Mouse (Mus musculus) midbrain, embryonic 12.5 days (tissue): ENCODE results near the gene Syne3. TPM values are rescaled to one million over a fixed set of nuclear protein-coding genes. Genes with fewer than 3 reads are reported as not detected.

ENCODE experiments used
- ATAC-seq: fragments of 200-750 bp; cut with Nextera tagmentation; 2 replicates; pipeline ENCODE4 v1.8.0; 2017; ENCODE audit warnings: low read depth, moderate TSS enrichment, moderate library complexity; ENCODE audit not compliant: low FRiP score
- H3K27ac ChIP-seq: fragments of 300-500 bp; sonication (generic); replicated peaks from 2 replicates; pipeline ENCODE4 v1.5.1; 2016; ENCODE audit warnings: mild to moderate bottlenecking
- H3K27me3 ChIP-seq: fragments of 300-500 bp; sonication (generic); 2 replicates; pipeline ENCODE4 v1.6.1; 2016; ENCODE audit warnings: mild to moderate bottlenecking
- H3K36me3 ChIP-seq: fragments of 300-500 bp; sonication (generic); 2 replicates; pipeline ENCODE4 v1.6.1; 2016
- H3K4me1 ChIP-seq: fragments of 300-500 bp; sonication (generic); 2 replicates; pipeline ENCODE4 v1.6.1; 2016
- H3K4me2 ChIP-seq: fragments of 300-500 bp; sonication (generic); replicated peaks from 2 replicates; pipeline ENCODE4 v1.6.1; 2016; ENCODE audit warnings: mild to moderate bottlenecking, moderate library complexity
- H3K4me3 ChIP-seq: fragments of 300-500 bp; sonication (generic); 2 replicates; pipeline ENCODE4 v1.5.1; 2016; ENCODE audit warnings: mild to moderate bottlenecking
- H3K9ac ChIP-seq: fragments of 300-500 bp; sonication (generic); replicated peaks from 2 replicates; pipeline ENCODE4 v1.6.1; 2016; ENCODE audit warnings: mild to moderate bottlenecking, moderate library complexity
- H3K9me3 ChIP-seq: fragments of 300-500 bp; sonication (generic); 2 replicates; pipeline ENCODE4 v1.6.1; 2016; ENCODE audit warnings: mild to moderate bottlenecking
- WGBS: fragments of 180-500 bp; shearing (Covaris S2); methylation state at CpG from one replicate; pipeline ENCODE4 v1.1.7; 2016; 5-methylcytosine and 5-hydroxymethylcytosine counted together
- polyA plus RNA-seq: library from polyadenylated mRNA; unstranded; fragments of >200 nt; fragmentation: Nextera tagmentation; extraction: Ambion mirVana; gene quantifications from 2 replicates; pipeline ENCODE4 v1.2.1, GENCODE M21; 2016

Syne3 gene
- polyA plus RNA-seq, 1 experiment from 2014 or later, result 0.18 TPM

DNA sequence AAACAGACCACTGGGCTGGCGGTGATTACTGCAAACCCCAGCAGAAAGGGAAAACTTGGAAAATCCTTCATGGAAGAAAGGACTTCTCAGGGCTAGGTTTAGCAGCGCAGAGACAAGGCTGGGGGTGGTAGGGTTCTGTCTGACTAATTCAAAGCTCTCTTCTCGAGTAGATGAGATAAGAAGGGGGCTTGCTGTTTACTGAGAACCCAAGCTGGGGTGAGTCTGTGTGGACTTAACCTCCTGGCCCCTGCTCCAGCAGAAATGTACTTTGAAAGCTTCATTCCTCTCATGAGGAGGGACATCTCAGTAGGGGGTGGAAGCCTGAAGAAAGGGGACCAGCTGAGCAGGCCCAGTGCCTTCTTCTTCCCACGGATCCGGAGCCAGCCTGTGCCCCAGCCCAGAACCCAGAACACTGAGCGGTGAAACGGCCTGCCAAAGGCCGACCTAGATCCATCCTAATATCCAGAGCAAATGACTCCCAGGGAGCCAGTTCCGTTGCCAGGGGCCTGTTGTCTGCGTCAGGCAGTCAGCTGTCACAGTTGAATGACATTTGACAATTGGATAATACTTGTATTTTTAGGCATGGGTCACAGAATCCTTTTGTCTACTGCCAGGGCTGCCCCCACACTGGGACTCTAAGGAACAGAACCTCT is 97.2 kb downstream of the Syne3 start:
- Histone ChIP-seq H3K36me3 (no peaks in the 10 kb centered on the region), H3K4me2 (no peak overlapping the region), H3K4me3 (no peak overlapping the region), H3K27ac (no peak overlapping the region), H3K9ac (no peak overlapping the region), H3K9me3 (no peaks in the 10 kb centered on the region), H3K27me3 (peaks cover 25% of the 10 kb centered on the region), H3K4me1 (peaks cover 25% of the 10 kb centered on the region)
- no peak for ATAC-seq
- WGBS, result 13% methylated on average over 10 of the region's 10 CpGs

- Histone ChIP-seq H3K4me2 (no peak overlapping the region), H3K4me1 (peaks cover 25% of the 10 kb centered on the region), H3K36me3 (no peaks in the 10 kb centered on the region), H3K4me3 (no peak overlapping the region), H3K27me3 (peaks cover 41% of the 10 kb centered on the region), H3K9ac (no peak overlapping the region), H3K27ac (no peak overlapping the region), H3K9me3 (peaks cover 4% of the 10 kb centered on the region; the same call in 1 of the 2 replicates)
- 86% methylated on average over 4 of the region's 4 CpGs for WGBS
- ATAC-seq, result no peak
Measured at GRCm38 (mm10) chr12:104909750-104910149, 99.9 kb downstream of the Syne3 start.

DNA sequence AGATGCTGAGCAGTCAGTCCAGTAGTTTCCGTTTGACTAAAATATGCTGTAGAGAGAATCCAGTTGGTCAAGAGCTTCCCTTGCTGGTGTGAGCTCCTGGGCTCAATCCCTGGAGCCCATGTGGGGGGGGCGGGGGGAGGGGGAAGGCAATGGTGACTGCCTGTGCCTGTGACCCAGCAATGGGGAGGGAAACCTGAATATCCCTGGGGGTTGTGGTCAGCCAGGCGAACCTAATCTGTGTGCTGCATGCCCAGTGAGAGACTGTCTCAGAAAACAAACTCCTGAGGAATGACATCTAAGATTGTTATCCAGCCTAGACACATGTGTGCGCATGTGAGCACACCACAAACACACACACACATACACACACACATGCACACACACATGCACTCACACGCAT is 100.6 kb downstream of the Syne3 start:
- Histone ChIP-seq H3K27me3 (peaks cover 43% of the 10 kb centered on the region), H3K4me2 (no peak overlapping the region), H3K36me3 (no peaks in the 10 kb centered on the region), H3K9ac (no peak overlapping the region), H3K4me3 (no peak overlapping the region), H3K4me1 (peaks cover 25% of the 10 kb centered on the region), H3K27ac (no peak overlapping the region), H3K9me3 (peaks cover 4% of the 10 kb centered on the region; the same call in 1 of the 2 replicates)
- 36% methylated on average over 5 of the region's 5 CpGs for WGBS
- ATAC-seq, result no peak

GRCm38 (mm10) chr12:104908024-104908781 is 101.4 kb downstream of the Syne3 start:
- H3K9me3 ChIP-seq, result peaks cover 4% of the 10 kb centered on the region; the same call in 1 of the 2 replicates
- H3K9ac ChIP-seq, result no peak overlapping the region
- H3K36me3 ChIP-seq, result no peaks in the 10 kb centered on the region
- peak; percentile 14; the same call in 1 of the 2 replicates for ATAC-seq
- peaks cover 25% of the 10 kb centered on the region for H3K4me1 ChIP-seq
- H3K27me3 ChIP-seq, result peaks cover 36% of the 10 kb centered on the region
- H3K4me3 ChIP-seq, result no peak overlapping the region
- 3% methylated on average over 15 of the region's 15 CpGs for WGBS
- H3K4me2 ChIP-seq, result no peak overlapping the region
- peak overlapping the region; percentile 31 for H3K27ac ChIP-seq

DNA sequence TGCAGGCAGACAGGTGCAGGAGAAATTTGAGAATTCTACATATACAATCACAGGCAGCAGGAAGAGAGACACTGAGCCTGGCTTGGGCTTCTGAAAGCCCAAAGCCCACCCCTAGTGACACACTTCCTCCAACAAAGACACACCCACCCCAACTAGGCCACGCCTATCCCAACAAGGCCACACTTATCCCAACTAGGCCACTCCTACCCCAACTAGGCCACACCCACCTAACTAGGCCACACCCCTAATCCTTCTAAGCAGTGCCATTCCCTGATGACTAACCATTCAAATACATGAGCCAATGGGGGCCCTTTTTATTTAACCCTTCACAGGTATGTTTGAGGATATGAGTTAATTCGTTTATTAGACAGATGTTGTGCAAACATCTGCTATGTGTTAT is 102.5 kb downstream of the Syne3 start:
- ATAC-seq, result no peak
- WGBS, result 91% methylated on average over 2 of the region's 2 CpGs
- peaks cover 36% of the 10 kb centered on the region for H3K27me3 ChIP-seq
- no peak overlapping the region for H3K9ac ChIP-seq
- H3K9me3 ChIP-seq, result peaks cover 4% of the 10 kb centered on the region; the same call in 1 of the 2 replicates
- H3K4me2 ChIP-seq, result no peak overlapping the region
- no peak overlapping the region for H3K4me3 ChIP-seq
- no peak overlapping the region for H3K27ac ChIP-seq
- H3K4me1 ChIP-seq, result peaks cover 16% of the 10 kb centered on the region
- H3K36me3 ChIP-seq, result no peaks in the 10 kb centered on the region

DNA sequence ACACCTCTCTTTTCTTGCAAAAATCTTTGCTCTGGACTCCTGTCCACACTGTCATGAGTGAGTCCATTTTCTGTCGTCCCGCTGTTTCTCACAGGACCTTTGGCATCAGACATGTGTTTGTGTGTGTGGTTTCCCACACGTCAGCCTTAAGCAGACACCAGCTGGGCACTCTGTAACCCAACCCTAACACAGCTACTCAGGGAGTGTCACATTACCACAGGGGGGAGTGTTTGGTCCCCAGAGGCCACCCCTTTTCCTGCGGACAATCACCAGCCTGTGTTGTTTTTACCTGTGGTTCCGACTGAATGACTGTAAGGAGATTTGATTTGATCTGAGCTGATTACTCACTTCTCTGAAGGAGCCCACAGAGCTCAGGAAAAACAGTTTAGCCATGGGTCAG is 105.5 kb downstream of the Syne3 start:
- ATAC-seq, result no peak
- no peak overlapping the region for H3K9ac ChIP-seq
- no peak overlapping the region for H3K4me3 ChIP-seq
- peaks cover 25% of the 10 kb centered on the region for H3K4me1 ChIP-seq
- H3K27me3 ChIP-seq, result peaks cover 27% of the 10 kb centered on the region
- WGBS, result 35% methylated on average over 5 of the region's 5 CpGs
- H3K4me2 ChIP-seq, result no peak overlapping the region
- no peak overlapping the region for H3K27ac ChIP-seq
- no peaks in the 10 kb centered on the region for H3K36me3 ChIP-seq
- H3K9me3 ChIP-seq, result peaks cover 4% of the 10 kb centered on the region; the same call in 1 of the 2 replicates

- 80% methylated on average over 13 of the region's 13 CpGs for WGBS
- ATAC-seq, result no peak
- Histone ChIP-seq H3K4me2 (no peak overlapping the region), H3K4me3 (no peak overlapping the region), H3K4me1 (peaks cover 11% of the 10 kb centered on the region; the same call in 1 of the 2 replicates), H3K9ac (no peak overlapping the region), H3K36me3 (no peaks in the 10 kb centered on the region), H3K27me3 (peaks cover 32% of the 10 kb centered on the region), H3K9me3 (peaks cover 4% of the 10 kb centered on the region; the same call in 1 of the 2 replicates), H3K27ac (no peak overlapping the region)
Measured at GRCm38 (mm10) chr12:104902392-104903053, 107.1 kb downstream of the Syne3 start.

GRCm38 (mm10) chr12:104901320-104901719 is 108.3 kb downstream of the Syne3 start:
- peak overlapping the region; percentile 25 for H3K27ac ChIP-seq
- WGBS, result 30% methylated on average over 8 of the region's 8 CpGs
- H3K4me3 ChIP-seq, result no peak overlapping the region
- no peak overlapping the region for H3K9ac ChIP-seq
- H3K27me3 ChIP-seq, result peaks cover 28% of the 10 kb centered on the region
- H3K36me3 ChIP-seq, result no peaks in the 10 kb centered on the region
- ATAC-seq, result no peak
- peaks cover 21% of the 10 kb centered on the region for H3K4me1 ChIP-seq
- no peak overlapping the region for H3K4me2 ChIP-seq
- H3K9me3 ChIP-seq, result no peaks in the 10 kb centered on the region

GRCm38 (mm10) chr12:104899835-104900234 is 109.8 kb downstream of the Syne3 start:
- peaks cover 24% of the 10 kb centered on the region for H3K4me1 ChIP-seq
- ATAC-seq, result no peak
- H3K27ac ChIP-seq, result no peak overlapping the region
- 86% methylated on average over 3 of the region's 3 CpGs for WGBS
- no peak overlapping the region for H3K9ac ChIP-seq
- peaks cover 16% of the 10 kb centered on the region for H3K27me3 ChIP-seq
- no peak overlapping the region for H3K4me3 ChIP-seq
- H3K9me3 ChIP-seq, result no peaks in the 10 kb centered on the region
- H3K4me2 ChIP-seq, result no peak overlapping the region
- H3K36me3 ChIP-seq, result no peaks in the 10 kb centered on the region

- peaks cover 24% of the 10 kb centered on the region for H3K4me1 ChIP-seq
- H3K27me3 ChIP-seq, result peaks cover 16% of the 10 kb centered on the region
- no peak overlapping the region for H3K9ac ChIP-seq
- H3K36me3 ChIP-seq, result no peaks in the 10 kb centered on the region
- ATAC-seq, result no peak
- no peak overlapping the region for H3K4me2 ChIP-seq
- WGBS, result 70% methylated on average over 11 of the region's 11 CpGs
- H3K9me3 ChIP-seq, result no peaks in the 10 kb centered on the region
- H3K27ac ChIP-seq, result no peak overlapping the region
- no peak overlapping the region for H3K4me3 ChIP-seq
Measured at GRCm38 (mm10) chr12:104899161-104899560, 110.4 kb downstream of the Syne3 start.

DNA sequence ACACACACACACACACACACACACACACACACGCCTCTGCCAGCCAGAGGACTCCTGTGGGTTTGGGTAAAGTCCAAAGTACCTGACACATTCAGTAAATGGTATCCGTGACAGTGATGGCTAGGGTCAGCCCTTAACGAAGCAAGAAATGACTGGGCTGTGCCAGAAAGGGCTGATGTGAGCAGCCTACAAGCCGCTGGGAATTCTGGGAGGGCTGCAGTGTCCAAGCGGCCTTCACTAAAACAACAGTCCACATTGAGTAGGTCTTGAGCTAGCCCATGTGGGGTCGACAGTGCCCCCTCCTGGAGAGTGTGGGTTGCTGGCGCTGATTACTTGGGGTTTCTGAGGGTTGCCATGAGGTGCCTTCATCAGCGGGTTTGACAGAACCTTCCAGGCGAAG is 110.9 kb downstream of the Syne3 start:
- 77% methylated on average over 9 of the region's 9 CpGs for WGBS
- Histone ChIP-seq H3K9me3 (no peaks in the 10 kb centered on the region), H3K9ac (no peak overlapping the region), H3K36me3 (no peaks in the 10 kb centered on the region), H3K27me3 (peaks cover 13% of the 10 kb centered on the region), H3K4me3 (no peak overlapping the region), H3K4me1 (peaks cover 24% of the 10 kb centered on the region), H3K27ac (no peak overlapping the region), H3K4me2 (no peak overlapping the region)
- ATAC-seq, result no peak

GRCm38 (mm10) chr12:104897051-104897618 is 112.5 kb downstream of the Syne3 start:
- H3K4me3 ChIP-seq, result no peak overlapping the region
- H3K4me1 ChIP-seq, result peaks cover 24% of the 10 kb centered on the region
- H3K4me2 ChIP-seq, result no peak overlapping the region
- ATAC-seq, result no peak
- WGBS, result 58% methylated on average over 8 of the region's 8 CpGs
- H3K27me3 ChIP-seq, result peaks cover 13% of the 10 kb centered on the region
- H3K27ac ChIP-seq, result peak overlapping the region; percentile 42; the same call in 1 of the 2 replicates
- H3K36me3 ChIP-seq, result no peaks in the 10 kb centered on the region
- no peaks in the 10 kb centered on the region for H3K9me3 ChIP-seq
- H3K9ac ChIP-seq, result no peak overlapping the region
